Mouse (Mus musculus) bone marrow, adult 2 months (tissue): ENCODE data around the gene Bin2.

Experiments used
- CTCF ChIP-seq: fragments of 200-500 bp; IDR thresholded peaks from 2 replicates; pipeline ENCODE4 v1.5.1; 2011; ENCODE audit warnings: low read length, control low read depth; ENCODE audit not compliant: control insufficient read depth, insufficient read depth
- POLR2A ChIP-seq: fragments of 200-500 bp; IDR thresholded peaks from 2 replicates; pipeline ENCODE4 v1.6.1; 2011; ENCODE audit warnings: low read depth, mild to moderate bottlenecking, control low read depth, low read length, borderline replicate concordance; ENCODE audit not compliant: control insufficient read depth

GRCm38 (mm10) chr15:100651610-100652009 lies 17.7 kb downstream of the Bin2 start:
- TF ChIP-seq CTCF (no peak), POLR2A (no peak)
